Mouse (Mus musculus) heart, postnatal 0 days (tissue): ENCODE results near the gene Acsl6. TPM values are rescaled to one million over a fixed set of nuclear protein-coding genes. Genes with fewer than 3 reads are reported as not detected.

ENCODE experiments used
- ATAC-seq: fragments of 200-750 bp; cut with Nextera tagmentation; 2 replicates; pipeline ENCODE4 v1.8.0; 2017; ENCODE audit warnings: low read depth, moderate number of reproducible peaks, moderate library complexity; ENCODE audit not compliant: insufficient read depth
- DNase-seq: peaks from one replicate; pipeline ENCODE4 v3.0.0-alpha.2; 2016; ENCODE audit warnings: low spot score
- H3K27ac ChIP-seq: fragments of 300-500 bp; sonication (generic); 2 replicates; pipeline ENCODE4 v1.5.1; 2014; ENCODE audit warnings: low read depth, mild to moderate bottlenecking
- H3K27me3 ChIP-seq: fragments of 300-500 bp; sonication (generic); 2 replicates; pipeline ENCODE4 v1.6.1; 2014; ENCODE audit warnings: low read length, mixed read lengths; ENCODE audit not compliant: control insufficient read depth, insufficient read depth
- H3K36me3 ChIP-seq: fragments of 300-500 bp; sonication (generic); replicated peaks from 2 replicates; pipeline ENCODE4 v1.6.1; 2014; ENCODE audit warnings: low read length, mixed read lengths; ENCODE audit not compliant: control insufficient read depth, insufficient read depth
- H3K4me1 ChIP-seq: fragments of 300-500 bp; sonication (generic); 2 replicates; pipeline ENCODE4 v1.6.1; 2014; ENCODE audit warnings: antibody characterized with exemption; ENCODE audit not compliant: control insufficient read depth, insufficient read depth
- H3K4me2 ChIP-seq: fragments of 300-500 bp; sonication (generic); 2 replicates; pipeline ENCODE4 v1.6.1; 2014; ENCODE audit warnings: low read depth, mild to moderate bottlenecking, low read length, moderate library complexity
- H3K4me3 ChIP-seq: fragments of 300-500 bp; sonication (generic); 2 replicates; pipeline ENCODE4 v1.5.1; 2014; ENCODE audit warnings: low read depth, low read length
- H3K9ac ChIP-seq: fragments of 300-500 bp; sonication (generic); replicated peaks from 2 replicates; pipeline ENCODE4 v1.6.1; 2014; ENCODE audit warnings: low read depth, low read length, mixed read lengths
- H3K9me3 ChIP-seq: fragments of 300-500 bp; sonication (generic); replicated peaks from 2 replicates; pipeline ENCODE4 v1.6.1; 2016; ENCODE audit warnings: low read length; ENCODE audit not compliant: control insufficient read depth
- CTCF ChIP-seq: IDR thresholded peaks from 2 replicates; pipeline ENCODE4 v1.5.1; 2016; ENCODE audit warnings: antibody characterized with exemption, control low read depth, low read depth
- EP300 ChIP-seq: IDR thresholded peaks from 2 replicates; pipeline ENCODE4 v1.6.1; 2016; ENCODE audit warnings: antibody characterized with exemption, low read depth
- WGBS: fragments of 180-500 bp; shearing (Covaris S2); extraction: QIAGEN DNeasy Blood & Tissue Kit; methylation state at CpG from one replicate; pipeline ENCODE4 v1.1.7; 2014; 5-methylcytosine and 5-hydroxymethylcytosine counted together
- polyA plus RNA-seq: library from polyadenylated mRNA; unstranded; fragments of >200 nt; fragmentation: Nextera tagmentation; extraction: Ambion mirVana; gene quantifications from 2 replicates; pipeline ENCODE4 v1.2.1, GENCODE M21; 2015
- total RNA-seq: library from RNA; depleted of rRNA; stranded (reverse); fragments of >200 nt; gene quantifications from 2 replicates; pipeline ENCODE4 v1.2.3, GENCODE M21; 2014; ENCODE audit warnings: low replicate concordance

The Acsl6 gene
- total and polyA plus RNA-seq, 2 experiments from 2014 or later = 0.04 to 0.51 TPM

DNA sequence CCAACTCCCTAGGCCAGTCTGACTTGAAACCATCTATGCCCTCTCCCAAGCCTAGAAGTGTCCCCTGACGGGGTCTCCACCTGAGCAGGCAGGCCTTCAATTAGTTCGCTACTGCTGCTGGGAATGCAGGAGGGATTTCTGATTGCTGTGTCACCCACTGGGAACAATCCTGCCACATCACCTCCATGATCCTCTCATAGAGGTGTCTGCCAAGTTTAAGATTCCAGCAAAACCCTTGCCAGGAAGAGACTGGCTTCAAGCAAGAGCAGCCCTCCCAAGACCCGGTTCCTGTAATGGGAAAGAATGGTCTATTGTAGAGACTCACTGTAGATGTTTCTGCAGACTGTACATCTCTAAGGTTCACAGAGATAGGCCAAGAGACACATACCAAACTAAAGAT is 992 bp upstream of the Acsl6 start:
- WGBS = 87% methylated on average over 3 of the region's 3 CpGs
- Histone ChIP-seq H3K27me3 (peaks cover 24% of the 10 kb centered on the region), H3K4me1 (peaks cover 6% of the 10 kb centered on the region; the same call in 1 of the 2 replicates)

DNA sequence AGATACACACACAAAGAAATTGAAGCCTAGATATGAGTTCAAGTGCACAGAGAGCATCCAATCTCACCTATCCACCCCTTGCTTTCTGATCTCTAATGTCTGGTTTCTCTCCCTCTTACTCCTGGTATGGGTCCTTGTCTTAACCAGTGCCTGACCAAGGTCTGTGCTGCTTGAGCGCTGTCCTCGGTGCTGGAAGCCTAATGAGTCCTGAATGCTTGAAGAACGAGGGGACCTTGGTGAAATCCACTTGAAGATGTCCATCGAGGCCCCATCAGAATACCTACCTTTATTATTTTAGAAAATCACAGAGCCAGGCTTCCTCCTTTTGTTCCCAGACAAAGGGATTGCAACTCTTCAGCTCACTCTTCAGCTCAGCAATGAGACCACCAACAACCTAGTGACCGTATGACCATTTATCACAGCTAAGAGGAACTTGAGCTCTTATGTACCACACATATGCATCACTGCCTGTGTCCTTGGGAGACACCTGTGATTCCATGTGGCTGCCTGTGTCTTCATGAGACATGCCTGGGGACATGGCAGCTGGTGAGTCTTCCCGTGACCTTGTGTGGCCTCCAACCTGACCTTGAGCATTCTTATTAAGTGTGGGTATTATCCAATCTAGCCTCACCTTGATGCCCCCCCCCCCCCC is 396 bp upstream of the Acsl6 start:
- no peak for TF ChIP-seq EP300
- TF ChIP-seq CTCF = no peak
- DNase-seq (peak; percentile 46), ATAC-seq (no peak)
- Histone ChIP-seq H3K27me3 (peaks cover 24% of the 10 kb centered on the region), H3K27ac (no peak overlapping the region), H3K36me3 (no peaks in the 10 kb centered on the region), H3K4me1 (peaks cover 6% of the 10 kb centered on the region; the same call in 1 of the 2 replicates), H3K9ac (no peak overlapping the region), H3K4me3 (no peak overlapping the region), H3K9me3 (no peaks in the 10 kb centered on the region), H3K4me2 (peak overlapping the region; percentile 78; the same call in 1 of the 2 replicates)
- 14% methylated on average over 6 of the region's 6 CpGs for WGBS

More for the DNA sequence above, 992 bp upstream of the Acsl6 start:
- no peak for DNase-seq
- H3K4me3 ChIP-seq = no peak overlapping the region
- TF ChIP-seq EP300 = no peak
- no peak for TF ChIP-seq CTCF
- no peaks in the 10 kb centered on the region for H3K9me3 ChIP-seq
- H3K27ac ChIP-seq = no peak overlapping the region
- H3K9ac ChIP-seq = no peak overlapping the region
- ATAC-seq = no peak
- H3K4me2 ChIP-seq = no peak overlapping the region
- no peaks in the 10 kb centered on the region for H3K36me3 ChIP-seq

DNA sequence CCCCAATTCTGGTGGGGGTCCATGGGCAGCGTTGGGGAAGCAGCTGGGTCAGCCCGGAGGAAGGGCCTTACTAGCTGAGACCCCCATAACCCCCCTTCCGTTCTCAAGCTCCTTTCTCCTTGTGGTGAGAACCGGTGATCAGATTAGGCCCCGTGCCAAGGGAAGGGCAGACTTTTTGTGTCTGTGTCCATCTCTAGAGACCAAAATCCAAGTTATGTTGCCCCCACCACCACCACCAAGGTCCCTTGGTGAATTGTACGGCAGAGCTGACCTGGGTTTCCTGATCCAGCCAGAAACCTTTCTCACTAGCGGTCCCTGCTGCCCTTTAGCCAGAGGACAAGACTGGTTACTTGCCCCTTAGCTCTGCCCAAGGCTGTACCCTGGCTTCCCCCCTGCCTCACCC is 874 bp downstream of the Acsl6 start:
- DNase-seq = no peak
- Histone ChIP-seq H3K9ac (0 out of 2 replicates have a peak overlapping the region, but pooled peaks have one; percentile 16), H3K4me3 (peak overlapping the region; percentile 51), H3K27me3 (peaks cover 24% of the 10 kb centered on the region), H3K9me3 (no peaks in the 10 kb centered on the region), H3K4me1 (peaks cover 6% of the 10 kb centered on the region; the same call in 1 of the 2 replicates), H3K36me3 (no peaks in the 10 kb centered on the region), H3K27ac (no peak overlapping the region), H3K4me2 (peak overlapping the region; percentile 78)
- ATAC-seq = no peak
- no peak for TF ChIP-seq CTCF
- TF ChIP-seq EP300 = no peak
- WGBS = 6% methylated on average over 7 of the region's 7 CpGs

DNA sequence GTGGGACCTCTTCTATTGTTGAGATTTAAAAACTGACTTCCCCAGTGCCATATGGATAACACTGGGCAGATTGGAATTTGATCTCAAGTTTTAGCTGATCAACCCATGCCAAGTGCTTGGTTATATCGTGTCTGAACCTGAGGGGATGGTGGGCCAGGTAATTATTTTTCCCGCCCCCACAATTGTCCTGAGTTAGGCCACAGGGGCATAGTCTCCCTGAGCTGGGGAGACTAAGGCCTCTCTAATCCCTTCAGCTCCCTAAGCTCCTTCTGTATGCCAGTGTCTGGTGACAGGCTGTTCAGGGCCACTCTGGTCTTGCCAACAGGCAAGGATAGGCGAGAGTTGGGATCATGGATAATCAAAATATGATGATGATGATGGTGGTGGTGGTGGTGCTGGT is 1.7 kb downstream of the Acsl6 start:
- DNase-seq (no peak), ATAC-seq (no peak)
- Histone ChIP-seq H3K9me3 (no peaks in the 10 kb centered on the region), H3K36me3 (no peaks in the 10 kb centered on the region), H3K4me1 (peaks cover 6% of the 10 kb centered on the region; the same call in 1 of the 2 replicates), H3K27ac (no peak overlapping the region), H3K27me3 (peaks cover 24% of the 10 kb centered on the region), H3K9ac (no peak overlapping the region), H3K4me3 (no peak overlapping the region), H3K4me2 (no peak overlapping the region)
- TF ChIP-seq EP300 = no peak
- WGBS = 71% methylated on average over 3 of the region's 3 CpGs

DNA sequence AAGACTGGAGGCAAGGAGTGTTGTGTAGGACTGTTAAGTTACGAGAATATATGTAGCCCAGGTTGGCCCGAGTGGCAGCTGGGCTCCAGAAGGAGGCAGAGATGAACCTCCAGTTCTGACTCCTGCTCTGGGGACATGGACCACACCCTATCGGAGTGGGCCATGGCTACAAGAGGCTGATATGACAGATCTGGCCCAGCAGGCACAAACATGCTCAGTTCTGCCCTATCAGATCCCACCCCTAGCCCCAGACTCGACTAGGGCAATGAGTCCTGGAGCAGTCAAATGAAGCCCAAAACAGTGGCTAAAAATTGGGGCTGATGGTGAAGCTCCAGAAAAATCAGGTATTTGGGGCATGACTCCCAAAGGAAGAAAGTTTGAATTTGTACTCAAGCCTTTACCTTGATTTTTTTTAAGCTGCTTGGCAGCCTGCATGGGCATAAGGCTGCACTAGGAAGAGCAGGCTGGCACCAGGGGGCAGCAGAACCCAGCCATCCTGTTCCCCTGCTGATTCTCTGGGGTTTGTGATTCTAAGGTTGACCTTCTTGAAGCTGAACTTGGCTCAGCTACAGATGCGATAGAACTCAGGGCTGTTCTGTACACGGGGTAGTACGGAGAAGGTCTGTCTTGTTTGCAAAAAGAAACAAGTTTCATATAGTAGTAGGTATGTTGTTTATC is 3.7 kb downstream of the Acsl6 start:
- peak; percentile 74 for TF ChIP-seq CTCF
- no peak for TF ChIP-seq EP300
- 50% methylated on average over 7 of the region's 7 CpGs for WGBS
- Histone ChIP-seq H3K4me2 (no peak overlapping the region), H3K9ac (no peak overlapping the region), H3K9me3 (no peaks in the 10 kb centered on the region), H3K4me3 (no peak overlapping the region), H3K27me3 (peaks cover 24% of the 10 kb centered on the region), H3K36me3 (no peaks in the 10 kb centered on the region), H3K27ac (no peak overlapping the region), H3K4me1 (peaks cover 9% of the 10 kb centered on the region; the same call in 1 of the 2 replicates)
- peak; percentile 53 for DNase-seq
- ATAC-seq = peak; percentile 63
